Comparison of ENCODE assay signal across 12 mouse cellular contexts in genomic region chr7:142374413-142375015, GRCm38 (mm10). TPM values are rescaled to one million over a fixed set of nuclear protein-coding genes. Genes with fewer than 3 reads are reported as not detected.
DNase-seq lines count a peak whose midpoint lies in the region; ATAC-seq and TF ChIP-seq lines count a peak whose summit lies in the region.
"Had no signal": no experiment of that assay in that cellular context is flagged by ENCODE, and none has a peak within 500 bp of the region (broad histone marks: within the 10 kb centered on the region; RNA-seq: fewer than 3 reads in every experiment).

No protein-coding gene starts in this region.

- WGBS in heart, embryonic 13.5 days: 63% methylated on average over 5 of the region's 5 CpGs
- WGBS in stomach, postnatal 0 days: 89% methylated on average over 5 of the region's 5 CpGs

- H3K4me2 ChIP-seq in heart, embryonic 13.5 days: no peak overlapping the region
- no peak overlapping the region for H3K4me2 ChIP-seq in stomach, postnatal 0 days (replicated peaks; ENCODE audit: low read depth)

- no peak overlapping the region for H3K4me3 ChIP-seq in layer of hippocampus, adult 2 months
- no peak overlapping the region for H3K4me3 ChIP-seq in heart, embryonic 13.5 days
- no peak overlapping the region for H3K4me3 ChIP-seq in stomach, postnatal 0 days (ENCODE audit: low read depth, low read length)

- H3K27ac ChIP-seq in layer of hippocampus, adult 2 months: peak overlapping the region; percentile 67
- H3K27ac ChIP-seq in heart, embryonic 13.5 days (replicated peaks): 0 out of 2 replicates have a peak overlapping the region, but pooled peaks have one; percentile 5
- H3K27ac ChIP-seq in stomach, postnatal 0 days (replicated peaks): no peak overlapping the region

- H3K4me1 ChIP-seq in heart, embryonic 13.5 days: peaks cover 59% of the 10 kb centered on the region
- H3K4me1 ChIP-seq in stomach, postnatal 0 days (replicated peaks; ENCODE audit: control insufficient read depth, insufficient read depth): no peaks in the 10 kb centered on the region

- H3K27me3 ChIP-seq in heart, embryonic 13.5 days (replicated peaks): peaks cover 36% of the 10 kb centered on the region
- H3K27me3 ChIP-seq in stomach, postnatal 0 days (ENCODE audit: control insufficient read depth, insufficient read depth, low read length): no peaks in the 10 kb centered on the region

- no peak for TF ChIP-seq CTCF in layer of hippocampus, adult 2 months (conservative IDR thresholded peaks at IDR 0.05)
- no peak for TF ChIP-seq CTCF in stomach, postnatal 0 days (IDR thresholded peaks at IDR 0.05; ENCODE audit: low read depth)

- no peaks in the 10 kb centered on the region for H3K9me3 ChIP-seq in heart, embryonic 13.5 days
- H3K9me3 ChIP-seq in stomach, postnatal 0 days (ENCODE audit: control insufficient read depth, low read length): no peaks in the 10 kb centered on the region

- H3K36me3 ChIP-seq in heart, embryonic 13.5 days: peaks cover 49% of the 10 kb centered on the region
- peaks cover 20% of the 10 kb centered on the region for H3K36me3 ChIP-seq in stomach, postnatal 0 days (ENCODE audit: control insufficient read depth, insufficient read depth, low read length)

- peak; percentile 60 for DNase-seq in cerebellum, adult 9-10 months
- DNase-seq in cerebellum, adult 11 months: no peak
- no peak for DNase-seq in layer of hippocampus, adult 2 months (ENCODE audit: low spot score in 2 of 2)
- DNase-seq in layer of hippocampus, adult 8-10 months (ENCODE audit: low spot score in 2 of 2): no peak
- no peak for DNase-seq in stomach, postnatal 0 days (ENCODE audit: low spot score)
- DNase-seq in urinary bladder, postnatal 4 days (ENCODE audit: low spot score in 2 of 2): no peak
- DNase-seq: adrenal gland, adult 2 months had no signal

- TF ChIP-seq EP300 in stomach, postnatal 0 days (optimal IDR thresholded peaks at IDR 0.05): no peak

- peak overlapping the region; percentile 37; the same call in 1 of the 2 replicates for H3K9ac ChIP-seq in heart, embryonic 13.5 days
- H3K9ac ChIP-seq in stomach, postnatal 0 days (ENCODE audit: low read length): peak overlapping the region; percentile 8; the same call in 1 of the 2 replicates

- ATAC-seq in heart, embryonic 13.5 days (ENCODE audit: extremely low read depth, insufficient number of reproducible peaks, low FRiP score, low TSS enrichment): no peak
- ATAC-seq in stomach, postnatal 0 days (ENCODE audit: low FRiP score, low TSS enrichment): no peak
- ATAC-seq in activated CD4-positive, CD25-positive, alpha-beta regulatory T cell, adult 4 months: no peak
- ATAC-seq: lung, postnatal 0 days; midbrain, embryonic 16.5 days had no signal

RNA-seq across cellular contexts. Expression of gene Ifitm10, which starts 1.0 kb away (rescaled TPM):
- 10 to 100 TPM; 35.3 to 38.6 TPM for total RNA-seq in layer of hippocampus, adult 2 months (2021)
- total RNA-seq in layer of hippocampus, adult 8-10 months (2022): 10 to 100 TPM; 33.3 to 40.3 (median 35.8) TPM
- 6.5 and 7.5 TPM in 2 replicates for polyA plus RNA-seq in heart, embryonic 13.5 days (2015; fragmentation: Nextera tagmentation; extraction: Ambion mirVana)
- polyA plus RNA-seq in stomach, postnatal 0 days (2015; fragmentation: Nextera tagmentation; extraction: Ambion mirVana): 9.9 and 12.0 TPM in 2 replicates
- polyA plus RNA-seq in activated CD4-positive, CD25-positive, alpha-beta regulatory T cell, adult 4 months (2017; shearing (Covaris generic)): 1 to 10 TPM; 1.9 to 2.5 TPM
- total RNA-seq: hematopoietic stem cell, adult 5-6 weeks had no signal

RNA-seq across cellular contexts. Expression of gene Gm49369, which starts 8.0 kb away (rescaled TPM):
- total RNA-seq in layer of hippocampus, adult 2 months (2021): 1 to 10 TPM in 1 of 2 experiments, not detected in 1; 4.4 TPM
- 10 to 100 TPM in 2 of 4 experiments, 1 to 10 TPM in 2; 2.0 to 27.5 (median 16.4) TPM for total RNA-seq in layer of hippocampus, adult 8-10 months (2022)
- polyA plus RNA-seq in heart, embryonic 13.5 days (2015; fragmentation: Nextera tagmentation; extraction: Ambion mirVana): 2.3 TPM in 1 of 2 replicates, not detected in the other
- 0.80 and 0.81 TPM in 2 replicates for polyA plus RNA-seq in stomach, postnatal 0 days (2015; fragmentation: Nextera tagmentation; extraction: Ambion mirVana)
- not detected for polyA plus RNA-seq in activated CD4-positive, CD25-positive, alpha-beta regulatory T cell, adult 4 months (2017; shearing (Covaris generic))
- polyA plus RNA-seq: adrenal gland, adult 2 months had no signal

RNA-seq across cellular contexts. Expression of gene Ctsd, which starts 13.3 kb away (rescaled TPM):
- 100 to 1,000 TPM; 291 to 297 TPM for total RNA-seq in layer of hippocampus, adult 2 months (2021)
- 1,000 to 10,000 TPM in 2 of 4 experiments, 100 to 1,000 TPM in 2; 302 to 1,974 (median 897) TPM for total RNA-seq in layer of hippocampus, adult 8-10 months (2022)
- 443 and 485 TPM in 2 replicates for polyA plus RNA-seq in heart, embryonic 13.5 days (2015; fragmentation: Nextera tagmentation; extraction: Ambion mirVana)
- 798 and 841 TPM in 2 replicates for polyA plus RNA-seq in stomach, postnatal 0 days (2015; fragmentation: Nextera tagmentation; extraction: Ambion mirVana)
- 100 to 1,000 TPM; 287 to 288 TPM for polyA plus RNA-seq in activated CD4-positive, CD25-positive, alpha-beta regulatory T cell, adult 4 months (2017; shearing (Covaris generic))
